Mouse (Mus musculus): ENCODE measurements around the gene Ogdh. TPM values are rescaled to one million over a fixed set of nuclear protein-coding genes. Genes with fewer than 3 reads are reported as not detected.

The Ogdh gene
- polyA plus RNA-seq, 1 experiment from 2014 or later = 105 TPM

GRCm38 (mm10) chr11:6290883-6291282 lies 550 bp upstream of the Ogdh start:
- DNase-seq (ENCODE audit: low spot score) = no peak
- no peaks in the 10 kb centered on the region for H3K36me3 ChIP-seq (ENCODE audit: control insufficient read depth, insufficient read depth, low read length)
- peaks cover 6% of the 10 kb centered on the region; the same call in 1 of the 2 replicates for H3K4me1 ChIP-seq (replicated peaks; ENCODE audit: control insufficient read depth, insufficient read depth, low read length)
- H3K9me3 ChIP-seq (ENCODE audit: control insufficient read depth, low read length) = no peaks in the 10 kb centered on the region
- H3K4me3 ChIP-seq (ENCODE audit: low read depth, low read length) = peak overlapping the region; percentile 80
- H3K9ac ChIP-seq (ENCODE audit: low read length) = peak overlapping the region; percentile 62
- H3K27ac ChIP-seq (ENCODE audit: low read depth, low read length) = no peak overlapping the region
- H3K27me3 ChIP-seq (ENCODE audit: control insufficient read depth, insufficient read depth, low read length) = no peaks in the 10 kb centered on the region
- peak overlapping the region; percentile 93 for H3K4me2 ChIP-seq (ENCODE audit: low read depth, low read length, severe bottlenecking)
- WGBS = 31% methylated on average over 3 of the region's 3 CpGs
- no peak for ATAC-seq (replicated peaks; ENCODE audit: low FRiP score)

DNA sequence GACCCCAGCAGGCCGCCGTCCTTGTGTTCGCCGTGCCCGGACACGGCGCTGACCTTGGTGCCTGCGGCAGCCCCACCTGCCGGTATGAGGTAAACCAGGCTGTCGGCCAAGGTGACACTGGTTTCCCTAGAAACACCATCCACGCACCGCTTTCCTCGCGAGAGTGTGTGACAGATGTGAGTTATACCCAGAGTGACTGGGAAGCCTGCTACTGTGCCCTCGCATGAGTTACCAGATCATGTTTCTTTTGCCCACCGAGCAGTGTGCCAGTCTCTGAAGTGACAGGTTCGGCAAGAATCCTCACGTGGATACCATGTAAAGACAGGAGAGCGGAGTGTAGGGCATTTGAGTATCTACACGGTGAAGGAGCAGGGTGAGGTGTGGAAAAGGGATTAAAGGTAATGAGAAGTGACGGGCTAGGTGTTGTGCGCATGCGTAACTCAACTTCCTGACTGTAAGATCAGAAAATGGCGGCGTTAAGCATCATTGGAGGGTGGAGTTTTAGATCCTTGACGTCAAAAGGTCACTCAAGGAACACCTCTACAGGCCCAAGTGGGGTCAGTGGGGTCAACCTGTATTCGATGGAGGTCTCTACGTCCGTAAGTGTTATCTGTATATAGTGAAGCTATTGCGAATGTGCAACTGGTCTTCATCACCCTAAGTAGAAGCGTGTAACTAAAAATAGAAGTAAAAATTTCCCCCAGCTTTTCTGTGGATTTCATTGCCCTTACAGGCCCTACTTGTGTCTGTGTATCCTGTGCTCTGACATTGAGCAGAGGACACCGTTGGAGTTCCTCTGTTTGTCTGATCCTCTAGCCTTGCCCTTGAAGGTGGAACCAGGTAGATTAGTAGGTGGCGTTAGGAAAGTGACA lies 919 bp downstream of the Ogdh start:
- 20% methylated on average over 33 of the region's 33 CpGs for WGBS
- no peaks in the 10 kb centered on the region for H3K9me3 ChIP-seq (ENCODE audit: control insufficient read depth, low read length)
- peak; percentile 26 for ATAC-seq (replicated peaks; ENCODE audit: low FRiP score)
- peak; percentile 63 for DNase-seq (ENCODE audit: low spot score)
- H3K4me1 ChIP-seq (replicated peaks; ENCODE audit: control insufficient read depth, insufficient read depth, low read length) = peaks cover 6% of the 10 kb centered on the region; the same call in 1 of the 2 replicates
- no peaks in the 10 kb centered on the region for H3K27me3 ChIP-seq (ENCODE audit: control insufficient read depth, insufficient read depth, low read length)
- peak overlapping the region; percentile 80 for H3K4me3 ChIP-seq (ENCODE audit: low read depth, low read length)
- H3K27ac ChIP-seq (ENCODE audit: low read depth, low read length) = peak overlapping the region; percentile 57; the same call in 1 of the 2 replicates
- H3K4me2 ChIP-seq (ENCODE audit: low read depth, low read length, severe bottlenecking) = peak overlapping the region; percentile 93
- no peaks in the 10 kb centered on the region; the same call in 1 of the 2 replicates for H3K36me3 ChIP-seq (ENCODE audit: control insufficient read depth, insufficient read depth, low read length)
- H3K9ac ChIP-seq (ENCODE audit: low read length) = peak overlapping the region; percentile 62

GRCm38 (mm10) chr11:6292988-6293349 lies 1.5 kb downstream of the Ogdh start:
- no peak overlapping the region for H3K27ac ChIP-seq (ENCODE audit: low read depth, low read length)
- no peaks in the 10 kb centered on the region for H3K27me3 ChIP-seq (ENCODE audit: control insufficient read depth, insufficient read depth, low read length)
- no peaks in the 10 kb centered on the region; the same call in 1 of the 2 replicates for H3K36me3 ChIP-seq (ENCODE audit: control insufficient read depth, insufficient read depth, low read length)
- peak overlapping the region; percentile 80 for H3K4me3 ChIP-seq (ENCODE audit: low read depth, low read length)
- WGBS = 95% methylated on average over 4 of the region's 4 CpGs
- H3K9ac ChIP-seq (ENCODE audit: low read length) = no peak overlapping the region
- DNase-seq (ENCODE audit: low spot score) (no peak), ATAC-seq (replicated peaks; ENCODE audit: low FRiP score) (no peak)
- no peak overlapping the region; the same call in 1 of the 2 replicates for H3K4me2 ChIP-seq (ENCODE audit: low read depth, low read length, severe bottlenecking)
- H3K9me3 ChIP-seq (ENCODE audit: control insufficient read depth, low read length) = no peaks in the 10 kb centered on the region
- peaks cover 6% of the 10 kb centered on the region; the same call in 1 of the 2 replicates for H3K4me1 ChIP-seq (replicated peaks; ENCODE audit: control insufficient read depth, insufficient read depth, low read length)

DNA sequence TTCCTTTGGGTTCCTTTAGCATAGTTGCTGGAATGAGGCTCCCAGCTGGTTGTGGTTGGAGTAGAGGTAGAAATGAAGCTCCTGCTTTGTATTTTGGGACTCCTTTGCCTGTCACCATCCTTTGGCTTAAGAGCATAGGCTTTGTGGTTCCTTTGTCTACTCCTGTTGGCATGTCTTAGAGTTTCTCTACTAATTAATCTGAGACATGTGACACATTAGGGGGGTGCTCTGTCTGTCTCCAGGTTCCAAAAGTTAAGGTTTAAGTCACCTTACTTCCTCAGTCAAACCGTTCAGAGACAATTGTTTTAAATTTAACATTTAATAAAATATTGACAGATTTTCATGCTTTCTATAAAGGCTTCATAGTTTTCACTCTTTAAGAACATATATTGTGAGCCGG lies 2.2 kb downstream of the Ogdh start:
- WGBS = 92% methylated on average over 2 of the region's 2 CpGs
- ATAC-seq (replicated peaks; ENCODE audit: low FRiP score) = no peak

DNA sequence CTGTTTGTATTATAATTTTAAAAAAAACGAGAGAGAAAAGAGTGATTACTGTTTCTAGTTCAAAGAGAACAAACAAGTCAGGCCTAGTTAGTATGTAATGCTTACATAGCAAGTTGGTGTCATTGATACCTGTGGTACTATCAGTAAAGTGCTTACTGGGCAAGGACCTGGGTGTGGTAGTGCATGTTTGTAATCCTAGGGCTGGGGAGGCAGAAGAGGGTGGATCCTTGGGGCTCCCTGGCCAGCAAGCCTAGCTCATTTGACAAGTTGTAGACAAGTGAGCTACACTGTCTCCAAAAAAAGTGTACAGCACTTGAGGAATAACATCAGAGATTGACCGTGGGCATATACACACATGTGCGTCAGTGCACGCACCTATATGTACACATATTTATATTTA lies 3.2 kb downstream of the Ogdh start:
- WGBS = 93% methylated on average over 4 of the region's 4 CpGs
- H3K9ac ChIP-seq (ENCODE audit: low read length) = no peak overlapping the region
- no peak for ATAC-seq (replicated peaks; ENCODE audit: low FRiP score)

More for the DNA sequence above, 2.2 kb downstream of the Ogdh start:
- H3K36me3 ChIP-seq (ENCODE audit: control insufficient read depth, insufficient read depth, low read length) = peaks cover 1% of the 10 kb centered on the region; the same call in 1 of the 2 replicates
- no peaks in the 10 kb centered on the region for H3K9me3 ChIP-seq (ENCODE audit: control insufficient read depth, low read length)
- no peak overlapping the region for H3K4me3 ChIP-seq (ENCODE audit: low read depth, low read length)
- no peak for DNase-seq (ENCODE audit: low spot score)
- peaks cover 6% of the 10 kb centered on the region; the same call in 1 of the 2 replicates for H3K4me1 ChIP-seq (replicated peaks; ENCODE audit: control insufficient read depth, insufficient read depth, low read length)
- H3K27ac ChIP-seq (ENCODE audit: low read depth, low read length) = no peak overlapping the region
- no peak overlapping the region for H3K4me2 ChIP-seq (ENCODE audit: low read depth, low read length, severe bottlenecking)
- H3K9ac ChIP-seq (ENCODE audit: low read length) = no peak overlapping the region
- no peaks in the 10 kb centered on the region for H3K27me3 ChIP-seq (ENCODE audit: control insufficient read depth, insufficient read depth, low read length)

GRCm38 (mm10) chr11:6296077-6296476 lies 4.6 kb downstream of the Ogdh start:
- no peaks in the 10 kb centered on the region for H3K27me3 ChIP-seq (ENCODE audit: control insufficient read depth, insufficient read depth, low read length)

More for the DNA sequence above, 3.2 kb downstream of the Ogdh start:
- no peak for DNase-seq (ENCODE audit: low spot score)
- H3K4me1 ChIP-seq (replicated peaks; ENCODE audit: control insufficient read depth, insufficient read depth, low read length) = peaks cover 6% of the 10 kb centered on the region; the same call in 1 of the 2 replicates
- no peak overlapping the region for H3K4me3 ChIP-seq (ENCODE audit: low read depth, low read length)
- no peaks in the 10 kb centered on the region for H3K27me3 ChIP-seq (ENCODE audit: control insufficient read depth, insufficient read depth, low read length)
- no peaks in the 10 kb centered on the region for H3K9me3 ChIP-seq (ENCODE audit: control insufficient read depth, low read length)
- H3K27ac ChIP-seq (ENCODE audit: low read depth, low read length) = no peak overlapping the region
- H3K36me3 ChIP-seq (ENCODE audit: control insufficient read depth, insufficient read depth, low read length) = peaks cover 2% of the 10 kb centered on the region; the same call in 1 of the 2 replicates
- no peak overlapping the region for H3K4me2 ChIP-seq (ENCODE audit: low read depth, low read length, severe bottlenecking)

DNA sequence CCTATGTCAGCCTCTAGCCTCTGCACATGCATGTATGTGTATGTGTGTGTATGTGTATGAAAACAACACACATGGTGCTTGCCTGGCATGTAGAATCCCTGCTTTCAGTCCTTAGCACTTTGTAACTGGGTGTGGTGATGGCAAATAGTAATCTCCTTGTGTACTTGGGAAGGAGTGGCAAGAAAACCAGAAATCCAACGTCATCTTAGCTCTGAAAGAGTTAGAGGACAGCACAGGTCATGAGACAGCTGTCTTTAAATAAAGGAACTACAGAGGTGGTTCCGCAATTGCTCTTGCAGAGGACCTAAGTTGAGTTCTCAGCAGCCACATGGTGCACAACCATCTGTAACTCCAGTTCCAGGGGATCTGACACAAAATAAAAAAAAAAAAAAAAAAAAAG lies 8.0 kb downstream of the Ogdh start:
- H3K4me1 ChIP-seq (replicated peaks; ENCODE audit: control insufficient read depth, insufficient read depth, low read length) = no peaks in the 10 kb centered on the region
- H3K9ac ChIP-seq (ENCODE audit: low read length) = no peak overlapping the region
- peaks cover 2% of the 10 kb centered on the region; the same call in 1 of the 2 replicates for H3K36me3 ChIP-seq (ENCODE audit: control insufficient read depth, insufficient read depth, low read length)
- DNase-seq (ENCODE audit: low spot score) = no peak
- no peak overlapping the region for H3K4me3 ChIP-seq (ENCODE audit: low read depth, low read length)
- WGBS = 87% methylated on average over 2 of the region's 2 CpGs
- H3K27ac ChIP-seq (ENCODE audit: low read depth, low read length) = no peak overlapping the region
- H3K27me3 ChIP-seq (ENCODE audit: control insufficient read depth, insufficient read depth, low read length) = no peaks in the 10 kb centered on the region
- no peak for ATAC-seq (replicated peaks; ENCODE audit: low FRiP score)
- no peaks in the 10 kb centered on the region for H3K9me3 ChIP-seq (ENCODE audit: control insufficient read depth, low read length)
- H3K4me2 ChIP-seq (ENCODE audit: low read depth, low read length, severe bottlenecking) = no peak overlapping the region

More at GRCm38 (mm10) chr11:6296077-6296476, 4.6 kb downstream of the Ogdh start:
- ATAC-seq (replicated peaks; ENCODE audit: low FRiP score) (no peak), DNase-seq (ENCODE audit: low spot score) (no peak)
- Histone ChIP-seq H3K4me3 (ENCODE audit: low read depth, low read length) (no peak overlapping the region), H3K4me2 (ENCODE audit: low read depth, low read length, severe bottlenecking) (no peak overlapping the region), H3K27ac (ENCODE audit: low read depth, low read length) (no peak overlapping the region), H3K9me3 (ENCODE audit: control insufficient read depth, low read length) (no peaks in the 10 kb centered on the region), H3K36me3 (ENCODE audit: control insufficient read depth, insufficient read depth, low read length) (peaks cover 2% of the 10 kb centered on the region; the same call in 1 of the 2 replicates), H3K4me1 (replicated peaks; ENCODE audit: control insufficient read depth, insufficient read depth, low read length) (peaks cover 4% of the 10 kb centered on the region; the same call in 1 of the 2 replicates), H3K9ac (ENCODE audit: low read length) (no peak overlapping the region)

- Histone ChIP-seq H3K36me3 (ENCODE audit: control insufficient read depth, insufficient read depth, low read length) (peaks cover 2% of the 10 kb centered on the region; the same call in 1 of the 2 replicates), H3K27me3 (ENCODE audit: control insufficient read depth, insufficient read depth, low read length) (no peaks in the 10 kb centered on the region), H3K4me1 (replicated peaks; ENCODE audit: control insufficient read depth, insufficient read depth, low read length) (no peaks in the 10 kb centered on the region), H3K9me3 (ENCODE audit: control insufficient read depth, low read length) (no peaks in the 10 kb centered on the region), H3K9ac (ENCODE audit: low read length) (no peak overlapping the region), H3K4me2 (ENCODE audit: low read depth, low read length, severe bottlenecking) (no peak overlapping the region), H3K4me3 (ENCODE audit: low read depth, low read length) (no peak overlapping the region), H3K27ac (ENCODE audit: low read depth, low read length) (no peak overlapping the region)
- ATAC-seq (replicated peaks; ENCODE audit: low FRiP score) (no peak), DNase-seq (ENCODE audit: low spot score) (no peak)
- 81% methylated on average over 2 of the region's 2 CpGs for WGBS
Measured at GRCm38 (mm10) chr11:6302793-6303192, 11.4 kb downstream of the Ogdh start.

Measured in forebrain, embryonic 11.5 days (tissue).